Mouse (Mus musculus) small intestine, adult 2 months (tissue): ENCODE measurements around the gene Tmem108. TPM values are rescaled to one million over a fixed set of nuclear protein-coding genes. Genes with fewer than 3 reads are reported as not detected.

ENCODE experiments used
- H3K27ac ChIP-seq: fragments of 200-500 bp; 2 replicates; pipeline ENCODE4 v1.5.1; 2012; ENCODE audit warnings: low read depth, low read length, control low read depth, inconsistent platforms; ENCODE audit not compliant: insufficient read depth
- H3K27me3 ChIP-seq: fragments of 200-500 bp; 2 replicates; pipeline ENCODE4 v1.6.1; 2012; ENCODE audit warnings: mild to moderate bottlenecking, moderate library complexity, low read length, inconsistent platforms; ENCODE audit not compliant: control insufficient read depth, insufficient read depth
- H3K36me3 ChIP-seq: fragments of 200-500 bp; 2 replicates; pipeline ENCODE4 v1.6.1; 2012; ENCODE audit warnings: mild to moderate bottlenecking, low read length, control low read depth, inconsistent platforms; ENCODE audit not compliant: control insufficient read depth, insufficient read depth
- H3K4me1 ChIP-seq: fragments of 200-500 bp; 2 replicates; pipeline ENCODE4 v1.6.1; 2012; ENCODE audit warnings: low read length, inconsistent platforms, mixed read lengths; ENCODE audit not compliant: control insufficient read depth, insufficient read depth, insufficient read length
- H3K4me3 ChIP-seq: fragments of 200-500 bp; 2 replicates; pipeline ENCODE4 v1.5.1; 2012; ENCODE audit warnings: low read depth, mild to moderate bottlenecking, control low read depth, inconsistent platforms, low read length, moderate library complexity
- CTCF ChIP-seq: fragments of 200-500 bp; IDR thresholded peaks from 2 replicates; pipeline ENCODE4 v1.5.1; 2012; ENCODE audit warnings: low read depth, mild to moderate bottlenecking, control low read depth, inconsistent platforms, low read length, moderate library complexity, mixed read lengths; ENCODE audit not compliant: insufficient replicate concordance, insufficient read length; ENCODE audit errors: extremely low read depth
- POLR2A ChIP-seq: fragments of 200-500 bp; IDR thresholded peaks from 2 replicates; pipeline ENCODE4 v1.6.1; 2012; ENCODE audit warnings: low read depth, mild to moderate bottlenecking, control low read depth, inconsistent platforms, low read length, moderate library complexity
- WGBS: fragments of 180-500 bp; shearing (Covaris S2); methylation state at CpG from one replicate; pipeline ENCODE4 v1.1.7; 2018; 5-methylcytosine and 5-hydroxymethylcytosine counted together
- polyA plus RNA-seq: library from polyadenylated mRNA; depleted of rRNA; stranded (reverse); fragments of >200 nt; gene quantifications from 2 replicates; pipeline ENCODE4 v1.2.3, GENCODE M21; 2012

Gene Tmem108
- polyA plus RNA-seq, 1 experiment = 0.85 TPM

- TF ChIP-seq CTCF = no peak
- TF ChIP-seq POLR2A = no peak
- H3K4me3 ChIP-seq = no peak overlapping the region
- no peaks in the 10 kb centered on the region for H3K27me3 ChIP-seq
- H3K36me3 ChIP-seq = no peaks in the 10 kb centered on the region
- no peak overlapping the region for H3K27ac ChIP-seq
- no peaks in the 10 kb centered on the region for H3K4me1 ChIP-seq
- 93% methylated on average over 6 of the region's 6 CpGs for whole genome bisulfite sequencing
Measured at GRCm38 (mm10) chr9:103580621-103581020, 181.0 kb downstream of the Tmem108 start.

GRCm38 (mm10) chr9:103580186-103580585 is 181.5 kb downstream of the Tmem108 start:
- no peaks in the 10 kb centered on the region for H3K27me3 ChIP-seq
- no peaks in the 10 kb centered on the region for H3K36me3 ChIP-seq
- 86% methylated on average over 4 of the region's 4 CpGs for WGBS
- no peak overlapping the region for H3K27ac ChIP-seq
- TF ChIP-seq POLR2A (no peak), CTCF (no peak)
- no peak overlapping the region for H3K4me3 ChIP-seq
- H3K4me1 ChIP-seq = no peaks in the 10 kb centered on the region

GRCm38 (mm10) chr9:103579411-103580026 is 182.1 kb downstream of the Tmem108 start:
- no peak for TF ChIP-seq CTCF
- no peak for TF ChIP-seq POLR2A
- WGBS = 78% methylated on average over 9 of the region's 9 CpGs
- no peak overlapping the region for H3K27ac ChIP-seq
- no peaks in the 10 kb centered on the region for H3K27me3 ChIP-seq
- H3K36me3 ChIP-seq = no peaks in the 10 kb centered on the region
- no peaks in the 10 kb centered on the region for H3K4me1 ChIP-seq
- H3K4me3 ChIP-seq = no peak overlapping the region

GRCm38 (mm10) chr9:103577731-103578130 is 183.9 kb downstream of the Tmem108 start:
- Histone ChIP-seq H3K4me3 (no peak overlapping the region), H3K27me3 (no peaks in the 10 kb centered on the region), H3K27ac (no peak overlapping the region), H3K36me3 (no peaks in the 10 kb centered on the region), H3K4me1 (no peaks in the 10 kb centered on the region)
- WGBS = 73% methylated on average over 4 of the region's 4 CpGs
- no peak for TF ChIP-seq POLR2A
- TF ChIP-seq CTCF = no peak

- WGBS = 86% methylated on average over 5 of the region's 5 CpGs
- no peaks in the 10 kb centered on the region for H3K36me3 ChIP-seq
- H3K4me3 ChIP-seq = no peak overlapping the region
- no peak for TF ChIP-seq POLR2A
- no peak for TF ChIP-seq CTCF
- H3K27ac ChIP-seq = no peak overlapping the region
- no peaks in the 10 kb centered on the region for H3K4me1 ChIP-seq
- H3K27me3 ChIP-seq = no peaks in the 10 kb centered on the region
Measured at GRCm38 (mm10) chr9:103577181-103577580, 184.5 kb downstream of the Tmem108 start.

GRCm38 (mm10) chr9:103575901-103576300 is 185.7 kb downstream of the Tmem108 start:
- Histone ChIP-seq H3K4me3 (no peak overlapping the region), H3K27me3 (no peaks in the 10 kb centered on the region), H3K27ac (no peak overlapping the region), H3K4me1 (no peaks in the 10 kb centered on the region), H3K36me3 (no peaks in the 10 kb centered on the region)
- no peak for TF ChIP-seq POLR2A
- no peak for TF ChIP-seq CTCF
- WGBS = 89% methylated on average over 5 of the region's 5 CpGs

GRCm38 (mm10) chr9:103573994-103574750 is 187.5 kb downstream of the Tmem108 start:
- Histone ChIP-seq H3K27me3 (no peaks in the 10 kb centered on the region), H3K4me1 (no peaks in the 10 kb centered on the region), H3K36me3 (no peaks in the 10 kb centered on the region), H3K4me3 (no peak overlapping the region), H3K27ac (no peak overlapping the region)
- 28% methylated on average over 5 of the region's 5 CpGs for WGBS
- TF ChIP-seq POLR2A (no peak), CTCF (no peak)
